Mouse (Mus musculus): ENCODE measurements at regions not wholly inside any gene's neighbourhood (a gene's known extent, or its start where the extent isn't known, plus 50 kb on each side); places are given as distances from the start of the nearest gene placed in this dataset.

DNA sequence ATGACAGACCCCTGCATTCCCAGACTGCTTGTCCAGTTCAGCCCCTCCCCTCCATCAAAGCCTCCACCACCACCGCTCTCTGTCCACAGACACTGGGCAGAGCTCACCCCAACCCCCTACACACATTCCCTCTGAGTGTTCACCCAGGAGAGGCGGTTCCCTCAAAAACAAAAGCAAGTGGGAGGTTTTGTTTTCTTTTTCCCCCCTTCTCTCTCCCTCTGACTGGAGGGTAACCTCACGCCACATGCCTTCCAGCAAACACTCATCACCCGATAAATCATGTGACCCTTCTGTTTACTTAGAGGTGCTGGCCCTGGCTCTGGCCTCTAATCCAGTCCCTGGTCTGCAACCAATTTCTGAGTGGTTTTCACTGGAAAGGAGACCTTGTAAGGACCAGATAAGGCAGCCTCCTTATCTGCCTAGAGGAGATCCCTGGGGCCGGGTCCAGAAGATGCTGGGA lies 199.9 kb upstream of the Ankrd55 start:
- DNase-seq (ENCODE audit: low spot score in 2 of 2), result no peak
- intact Hi-C loops (cut with DNase I), result no loop called here

DNA sequence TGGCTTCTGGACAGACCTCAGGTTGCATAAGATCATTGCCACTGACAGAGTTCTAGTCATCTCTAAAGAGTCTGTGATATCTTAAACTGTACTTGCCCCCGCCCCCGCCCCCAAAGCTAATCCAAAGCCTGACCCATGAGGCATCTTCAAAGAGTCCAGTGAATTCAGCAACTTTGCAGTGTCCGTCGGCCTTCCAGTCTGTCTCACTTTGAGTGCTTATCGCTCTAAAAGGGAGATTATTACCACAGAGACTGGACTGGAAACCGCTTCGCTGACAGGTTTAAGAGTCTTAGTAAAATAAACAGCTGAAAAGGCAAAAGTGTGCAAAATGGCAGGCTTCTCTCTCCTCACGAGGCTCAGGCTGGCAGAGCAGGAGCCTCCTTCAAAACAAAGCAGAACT lies 197.5 kb upstream of the Ankrd55 start:
- intact Hi-C loops (cut with DNase I), result no loop called here
- no peak for DNase-seq (ENCODE audit: low spot score in 2 of 2)

DNA sequence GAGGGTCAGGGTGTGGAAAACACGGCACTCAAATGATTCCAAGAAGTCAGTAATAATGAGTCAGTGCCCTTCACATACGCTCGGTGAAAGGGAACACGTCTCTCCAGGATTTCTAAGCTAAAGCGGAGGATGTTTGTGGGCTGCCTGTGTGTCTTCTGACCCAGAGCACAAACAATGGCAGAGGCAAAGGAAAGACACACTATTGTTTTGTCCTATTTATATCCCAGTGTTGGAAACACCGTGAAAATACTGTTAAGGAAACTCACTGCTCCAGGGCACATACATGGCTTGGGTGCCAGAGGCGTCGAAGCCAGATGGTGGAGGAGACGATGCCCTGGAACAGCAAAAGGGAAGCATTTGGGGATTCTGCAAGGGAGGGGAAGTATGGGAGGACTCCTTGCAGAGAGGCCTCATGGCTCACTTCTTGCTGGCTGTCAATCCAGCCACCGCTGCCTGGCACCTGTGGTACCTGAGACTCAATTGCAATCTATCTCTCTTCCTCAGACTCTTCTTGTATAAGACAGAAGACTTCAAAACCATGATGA lies 192.6 kb upstream of the Ankrd55 start:
- intact Hi-C loops (cut with DNase I), result no loop called here
- no peak for DNase-seq (ENCODE audit: low spot score in 2 of 2)

- DNase-seq (ENCODE audit: low spot score in 2 of 2), result no peak
- intact Hi-C loops (cut with DNase I), result loop anchor here (5.0 kb wide), 1 partner anchor 293 kb away; the partner anchor contains the start of gene Map3k1
Measured at GRCm38 (mm10) chr13:112099953-112100591, 188.2 kb upstream of the Ankrd55 start.

DNA sequence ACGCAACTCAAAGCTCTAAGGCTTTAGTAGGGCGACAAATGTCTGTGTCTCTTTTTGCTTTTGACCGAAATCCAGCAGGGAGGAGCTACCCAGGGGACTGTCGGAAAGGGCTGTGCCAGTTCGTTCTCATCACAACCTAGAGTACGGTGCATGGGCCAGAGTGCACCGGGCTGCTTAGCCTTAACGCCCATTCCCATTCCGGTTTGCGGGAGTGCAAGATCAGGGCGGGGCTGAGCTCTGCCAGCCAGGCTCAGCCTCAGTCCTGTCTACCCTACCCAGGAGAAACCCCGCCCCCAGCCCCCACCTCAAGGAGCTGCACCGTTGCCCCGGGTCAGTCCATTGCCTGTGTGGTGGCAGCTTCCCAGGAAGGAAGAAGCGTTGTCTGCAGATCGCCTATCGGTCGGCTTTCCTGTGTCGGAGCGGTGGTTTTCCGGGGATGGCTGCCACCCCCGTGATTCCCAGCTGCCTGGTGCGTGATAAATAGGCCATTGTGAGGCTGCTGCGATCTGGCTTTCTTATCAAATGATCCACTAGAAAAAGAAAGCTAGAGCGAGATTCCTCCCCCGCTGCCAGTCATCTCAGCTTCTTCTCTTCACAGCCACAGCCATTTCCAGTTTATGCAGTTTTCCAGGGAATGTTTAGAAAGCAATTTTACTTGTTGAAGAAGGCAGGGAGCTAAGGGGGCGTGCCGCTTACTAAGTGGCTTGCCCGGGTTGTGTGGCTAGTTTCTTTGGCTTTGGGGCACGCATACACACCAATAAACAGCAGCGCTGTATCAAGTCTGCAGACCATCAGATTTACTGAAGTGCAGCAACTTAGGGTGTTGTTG lies 187.4 kb upstream of the Ankrd55 start:
- peak; percentile 16 to 31 for DNase-seq (ENCODE audit: low spot score in 2 of 2)
- intact Hi-C loops (cut with DNase I), result loop anchor here (5.0 kb wide), 1 partner anchor 294 kb away; the partner anchor contains the start of gene Map3k1

DNA sequence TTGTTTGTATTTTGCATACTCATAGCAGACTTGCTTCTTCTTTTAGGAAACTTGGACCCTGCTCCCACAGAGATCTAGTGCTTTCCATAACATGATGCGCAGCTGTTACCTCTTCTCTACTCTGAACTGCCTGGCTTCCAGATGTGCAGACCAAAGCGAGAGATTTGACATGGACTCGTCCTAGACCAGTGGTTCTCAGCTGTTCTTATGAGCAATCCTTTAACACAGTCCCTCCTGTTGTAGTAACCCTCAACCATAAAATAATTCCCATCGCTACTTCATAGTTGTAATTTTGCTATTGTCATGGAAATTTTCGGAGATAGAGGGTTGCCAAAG lies 186.9 kb upstream of the Ankrd55 start:
- no peak for DNase-seq (ENCODE audit: low spot score in 2 of 2)
- intact Hi-C loops (cut with DNase I), result loop anchor here (5.0 kb wide), 1 partner anchor 294 kb away; the partner anchor contains the start of gene Map3k1

- intact Hi-C loops (cut with DNase I), result no loop called here
- no peak for DNase-seq (ENCODE audit: low spot score in 2 of 2)
Measured at GRCm38 (mm10) chr13:112105953-112106352, 182.3 kb upstream of the Ankrd55 start.

GRCm38 (mm10) chr13:112114741-112115201 lies 173.5 kb upstream of the Ankrd55 start:
- DNase-seq (ENCODE audit: low spot score in 2 of 2), result no peak
- intact Hi-C loops (cut with DNase I), result loop anchor here (5.0 kb wide), 1 partner anchor 53 kb away; no protein-coding TSS in a partner anchor

GRCm38 (mm10) chr13:112116101-112116726 lies 172.0 kb upstream of the Ankrd55 start:
- no peak for DNase-seq (ENCODE audit: low spot score in 2 of 2)
- intact Hi-C loops (cut with DNase I), result loop anchor here (5.0 kb wide), 1 partner anchor 51 kb away; no protein-coding TSS in a partner anchor

DNA sequence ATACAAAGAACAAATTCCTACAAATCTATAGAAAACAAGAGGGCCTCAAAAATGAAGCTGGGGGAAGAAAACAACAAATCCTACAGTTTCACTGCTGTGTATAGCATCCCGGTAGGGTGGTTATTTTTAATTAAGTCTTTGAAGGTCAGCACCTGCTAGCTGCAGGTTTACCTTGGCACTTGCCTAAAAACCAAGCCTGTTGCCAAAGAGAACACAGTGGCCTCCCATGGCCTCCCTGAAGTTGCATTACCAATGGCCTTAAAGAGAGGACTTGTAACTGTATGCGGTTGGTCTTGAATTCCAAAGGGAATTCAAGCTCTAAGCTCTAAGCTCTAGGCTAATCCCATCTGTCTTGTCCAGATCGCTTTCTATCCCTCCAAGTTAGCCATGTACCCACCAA lies 169.7 kb upstream of the Ankrd55 start:
- DNase-seq (ENCODE audit: low spot score in 2 of 2), result no peak
- intact Hi-C loops (cut with DNase I), result loop anchor here (5.0 kb wide), 1 partner anchor 49 kb away; no protein-coding TSS in a partner anchor

DNA sequence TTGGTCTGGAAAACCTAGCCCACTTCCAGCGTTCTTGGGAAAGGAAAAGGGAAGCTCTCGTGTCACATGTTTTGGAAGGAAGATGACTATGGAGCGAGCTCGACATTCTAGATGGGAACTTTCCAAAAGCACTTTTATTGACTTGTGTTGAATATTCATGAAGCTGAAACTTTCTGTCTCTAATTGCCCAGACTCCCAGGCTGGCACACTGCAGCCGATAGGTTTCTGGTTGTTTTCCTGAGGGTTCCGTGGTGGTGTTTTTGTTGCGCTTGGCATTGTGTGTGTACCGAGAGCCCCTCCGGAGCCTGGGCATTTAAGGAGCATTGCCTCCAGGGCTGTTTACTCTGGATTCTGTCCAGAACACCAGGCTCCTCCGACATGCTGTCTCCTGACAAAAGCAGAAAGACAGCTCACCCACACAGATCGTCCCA lies 168.6 kb upstream of the Ankrd55 start:
- DNase-seq (ENCODE audit: low spot score in 2 of 2), result peak in 1 of 2 experiments; percentile 8
- intact Hi-C loops (cut with DNase I), result loop anchor here (5.0 kb wide), 1 partner anchor 48 kb away; no protein-coding TSS in a partner anchor

DNA sequence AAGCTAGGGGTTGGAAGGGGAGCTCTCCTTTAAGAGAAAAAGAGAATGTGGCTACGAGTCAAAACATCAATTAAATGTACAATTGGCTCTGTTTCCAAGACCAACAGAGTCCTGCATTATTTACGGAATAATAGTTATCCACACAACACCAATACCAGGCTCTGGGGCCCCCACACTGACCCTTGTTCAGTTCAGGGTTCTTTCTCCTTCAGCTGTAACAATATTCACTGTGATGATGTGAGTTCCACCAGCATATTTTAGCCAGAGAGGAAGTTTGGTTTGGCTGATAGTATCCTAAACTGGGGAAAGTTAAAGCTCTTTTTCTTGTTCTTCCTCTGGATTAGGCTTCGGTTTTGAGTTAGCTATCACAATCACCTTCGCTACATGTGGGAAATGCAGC lies 167.9 kb upstream of the Ankrd55 start:
- intact Hi-C loops (cut with DNase I), result no loop called here
- DNase-seq (ENCODE audit: low spot score in 2 of 2), result no peak

GRCm38 (mm10) chr13:112121110-112121509 lies 167.1 kb upstream of the Ankrd55 start:
- intact Hi-C loops (cut with DNase I), result no loop called here
- no peak for DNase-seq (ENCODE audit: low spot score in 2 of 2)

DNA sequence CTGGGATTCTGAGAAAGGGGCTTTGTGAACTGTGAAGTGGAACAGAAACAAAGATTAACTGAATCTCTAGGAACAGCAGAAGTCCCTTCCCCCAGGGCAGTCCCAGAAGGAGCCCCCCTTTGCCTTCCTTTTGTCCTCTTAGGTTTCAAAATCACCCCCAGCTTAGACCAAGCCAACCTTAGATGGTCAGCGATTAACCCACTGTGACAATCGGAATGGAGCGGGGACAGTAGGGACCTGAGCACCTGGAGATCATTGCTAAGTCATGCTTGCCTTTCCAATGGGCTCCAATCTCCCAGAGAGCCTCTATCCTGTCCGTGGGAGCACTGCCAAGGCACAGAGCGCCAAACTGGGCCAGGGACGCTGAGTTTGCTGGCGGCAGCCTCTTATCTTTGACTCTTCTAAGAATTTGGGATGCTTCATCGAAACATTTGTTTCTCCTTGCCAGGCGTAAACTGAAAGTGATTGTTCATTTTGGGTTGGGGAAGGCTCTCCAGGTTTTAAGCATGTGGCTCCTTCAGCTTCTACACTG lies 165.3 kb upstream of the Ankrd55 start:
- DNase-seq (ENCODE audit: low spot score in 2 of 2), result no peak
- intact Hi-C loops (cut with DNase I), result no loop called here

- DNase-seq (ENCODE audit: low spot score in 2 of 2), result no peak
- intact Hi-C loops (cut with DNase I), result no loop called here
Measured at GRCm38 (mm10) chr13:112125769-112126469, 162.3 kb upstream of the Ankrd55 start.

DNA sequence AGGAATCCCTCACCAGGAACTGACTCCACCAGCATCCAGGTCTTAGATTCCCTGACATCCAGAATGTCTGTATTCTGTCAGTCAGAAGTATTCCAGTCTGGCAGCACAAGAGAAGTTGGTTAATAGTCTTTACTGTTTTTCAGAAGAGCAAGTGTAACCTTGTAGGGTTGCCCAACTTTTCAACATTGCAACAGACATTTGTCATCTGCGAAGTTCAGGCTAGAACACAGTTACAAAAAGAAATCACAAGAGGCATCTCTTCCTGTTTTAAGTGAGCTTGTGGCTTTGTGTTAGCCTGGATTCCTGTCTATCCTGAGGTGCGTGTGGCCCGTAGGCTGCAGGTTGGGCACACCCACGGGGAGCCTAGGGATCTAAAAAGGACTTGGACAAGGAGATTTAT lies 158.0 kb upstream of the Ankrd55 start:
- no peak for DNase-seq (ENCODE audit: low spot score in 2 of 2)
- intact Hi-C loops (cut with DNase I), result no loop called here

- intact Hi-C loops (cut with DNase I), result no loop called here
Measured at GRCm38 (mm10) chr13:112130774-112131173, 157.5 kb upstream of the Ankrd55 start.

GRCm38 (mm10) chr13:112131191-112131590 lies 157.1 kb upstream of the Ankrd55 start:
- intact Hi-C loops (cut with DNase I), result no loop called here
- DNase-seq (ENCODE audit: low spot score in 2 of 2), result no peak

More at GRCm38 (mm10) chr13:112130774-112131173, 157.5 kb upstream of the Ankrd55 start:
- no peak for DNase-seq (ENCODE audit: low spot score in 2 of 2)

DNA sequence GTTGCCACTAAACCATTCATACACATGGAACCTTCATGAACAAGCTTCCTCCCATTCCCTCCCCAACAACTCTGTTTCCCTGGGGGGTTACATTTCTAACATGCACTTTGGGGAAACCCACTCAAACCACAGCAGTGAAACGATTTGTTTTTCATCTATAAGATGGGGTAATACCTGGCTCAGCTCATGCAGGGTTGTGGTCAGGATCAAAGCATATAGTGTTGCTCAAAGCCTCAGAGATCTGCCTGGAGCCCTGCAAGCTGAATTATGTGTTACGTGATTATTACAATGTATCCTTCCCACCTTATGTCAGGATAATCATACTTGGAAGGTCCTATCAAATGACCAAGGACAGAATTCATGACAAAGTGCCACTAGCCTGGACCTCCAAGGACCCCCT lies 154.5 kb upstream of the Ankrd55 start:
- no peak for DNase-seq (ENCODE audit: low spot score in 2 of 2)

More for the DNA sequence above, 154.5 kb upstream of the Ankrd55 start:
- intact Hi-C loops (cut with DNase I), result no loop called here

Measured in left cerebral cortex, postnatal 36 days (tissue).